Comparison of ENCODE assay signal across 12 mouse cellular contexts in the genomic region with DNA sequence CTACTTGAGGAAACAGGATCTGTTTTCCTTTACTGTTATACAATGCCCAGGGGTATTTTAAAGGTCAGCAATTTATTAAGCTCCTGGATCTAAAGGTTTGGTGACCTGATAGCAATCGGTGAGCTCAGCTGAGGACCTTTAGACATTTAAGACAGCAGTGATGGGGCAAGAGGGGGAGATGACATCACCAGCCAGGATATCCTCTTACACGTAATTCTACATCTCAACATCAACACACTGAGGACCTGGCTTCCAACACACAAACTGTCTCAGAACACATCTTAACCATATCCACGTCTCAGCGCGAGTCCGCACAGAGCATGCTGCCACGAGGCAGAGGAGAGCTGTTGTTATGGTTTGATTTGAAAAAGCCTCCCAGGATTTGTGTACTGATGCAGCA.
"Had no signal": no experiment of that assay in that cellular context is flagged by ENCODE, and none has a peak within 500 bp of the region (broad histone marks: within the 10 kb centered on the region; RNA-seq: fewer than 3 reads in every experiment).

No protein-coding gene starts in this region.

- H3K4me2 ChIP-seq: neural tube, embryonic 15.5 days had no signal

- ATAC-seq: inflammation-experienced regulatory T-cells, adult 6 months; intestine, postnatal 0 days had no signal

- H3K36me3 ChIP-seq: neural tube, embryonic 15.5 days had no signal

- H3K27me3 ChIP-seq: neural tube, embryonic 15.5 days had no signal

- DNase-seq: kidney, adult 9 months; lung, adult 18-20 months; midbrain, embryonic 14.5 days; spleen, adult 18-20 months; thymus, adult 18-20 months; thymus, postnatal 25 days had no signal

- H3K27ac ChIP-seq: left cerebral cortex, adult 2 months; liver, embryonic 14.5 days; neural tube, embryonic 15.5 days had no signal

- H3K4me3 ChIP-seq: left cerebral cortex, adult 2 months; myocyte; neural tube, embryonic 15.5 days had no signal

- H3K9ac ChIP-seq: liver, embryonic 14.5 days; neural tube, embryonic 15.5 days had no signal
